Mouse (Mus musculus) limb, embryonic 11.5 days (tissue): ENCODE measurements around the gene Hyal1. TPM values are rescaled to one million over a fixed set of nuclear protein-coding genes. Genes with fewer than 3 reads are reported as not detected.

ENCODE experiments used
- ATAC-seq: fragments of 200-750 bp; cut with Nextera tagmentation; 2 replicates; pipeline ENCODE4 v1.8.0; 2017; ENCODE audit warnings: low read depth; ENCODE audit not compliant: insufficient number of reproducible peaks, low FRiP score, low TSS enrichment
- DNase-seq: peaks from one replicate; pipeline ENCODE4 v3.0.0-alpha.2; 2015; ENCODE audit warnings: low spot score
- H3K27ac ChIP-seq: fragments of 300-500 bp; sonication (generic); replicated peaks from 2 replicates; pipeline ENCODE4 v1.5.1; 2014; ENCODE audit warnings: low read depth, mild to moderate bottlenecking, low read length
- H3K27me3 ChIP-seq: fragments of 300-500 bp; sonication (generic); 2 replicates; pipeline ENCODE4 v1.6.1; 2014; ENCODE audit warnings: mild to moderate bottlenecking, low read length, mixed read lengths; ENCODE audit not compliant: control insufficient read depth, insufficient read depth
- H3K36me3 ChIP-seq: fragments of 300-500 bp; sonication (generic); 2 replicates; pipeline ENCODE4 v1.6.1; 2014; ENCODE audit warnings: mild to moderate bottlenecking, low read length, moderate library complexity, mixed read lengths; ENCODE audit not compliant: control insufficient read depth, insufficient read depth
- H3K4me1 ChIP-seq: fragments of 300-500 bp; sonication (generic); 2 replicates; pipeline ENCODE4 v1.6.1; 2014; ENCODE audit warnings: low read length, mixed read lengths; ENCODE audit not compliant: control insufficient read depth, insufficient read depth
- H3K4me2 ChIP-seq: fragments of 300-500 bp; sonication (generic); 2 replicates; pipeline ENCODE4 v1.6.1; 2014; ENCODE audit warnings: low read depth, mild to moderate bottlenecking, moderate library complexity; ENCODE audit not compliant: severe bottlenecking
- H3K4me3 ChIP-seq: fragments of 300-500 bp; sonication (generic); 2 replicates; pipeline ENCODE4 v1.5.1; 2014; ENCODE audit warnings: low read depth, low read length
- H3K9ac ChIP-seq: fragments of 300-500 bp; sonication (generic); 2 replicates; pipeline ENCODE4 v1.6.1; 2014; ENCODE audit warnings: mild to moderate bottlenecking, low read length
- H3K9me3 ChIP-seq: fragments of 300-500 bp; sonication (generic); 2 replicates; pipeline ENCODE4 v1.6.1; 2016; ENCODE audit warnings: low read length; ENCODE audit not compliant: control insufficient read depth
- WGBS: fragments of 180-500 bp; shearing (Covaris S2); extraction: QIAGEN DNeasy Blood & Tissue Kit; methylation state at CpG from one replicate; pipeline ENCODE4 v1.1.7; 2014; 5-methylcytosine and 5-hydroxymethylcytosine counted together
- polyA plus RNA-seq: library from polyadenylated mRNA; unstranded; fragments of >200 nt; fragmentation: Nextera tagmentation; extraction: Ambion mirVana; gene quantifications from 2 replicates; pipeline ENCODE4 v1.2.1, GENCODE M21; 2014

Hyal1 gene
- polyA plus RNA-seq, 1 experiment from 2014 or later = 8.4 TPM

GRCm38 (mm10) chr9:107617461-107617860, 40.7 kb downstream of the Hyal1 start:
- Histone ChIP-seq H3K27ac (no peak overlapping the region), H3K4me1 (peaks cover 6% of the 10 kb centered on the region), H3K36me3 (peaks cover 33% of the 10 kb centered on the region), H3K4me2 (no peak overlapping the region), H3K4me3 (no peak overlapping the region), H3K9me3 (no peaks in the 10 kb centered on the region), H3K9ac (no peak overlapping the region), H3K27me3 (no peaks in the 10 kb centered on the region)
- WGBS = 89% methylated on average over 2 of the region's 2 CpGs
- no peak for ATAC-seq
- no peak for DNase-seq

DNA sequence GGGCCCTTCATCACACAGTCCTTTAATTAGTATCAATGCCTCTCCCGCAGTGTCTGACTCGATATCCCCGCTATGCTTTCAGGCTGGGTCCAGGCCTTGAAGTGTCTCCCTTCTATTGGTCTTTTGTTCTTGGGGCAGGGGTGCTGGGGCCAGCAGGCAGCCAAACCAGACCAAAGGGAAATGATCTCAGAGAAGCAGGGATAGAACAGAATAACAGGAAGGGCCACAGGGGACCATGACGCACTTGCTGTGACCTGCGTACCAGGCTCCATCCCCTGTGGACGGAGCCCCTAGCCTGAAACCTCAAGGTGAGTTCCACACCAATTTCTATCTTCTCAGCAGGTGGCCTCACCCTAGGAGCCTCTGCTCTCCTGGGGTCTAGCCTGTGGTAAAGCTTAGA, 41.4 kb downstream of the Hyal1 start:
- Histone ChIP-seq H3K9me3 (no peaks in the 10 kb centered on the region), H3K36me3 (peaks cover 33% of the 10 kb centered on the region), H3K27ac (no peak overlapping the region), H3K9ac (no peak overlapping the region), H3K4me1 (peaks cover under 1% of the 10 kb centered on the region), H3K27me3 (no peaks in the 10 kb centered on the region), H3K4me3 (no peak overlapping the region), H3K4me2 (no peak overlapping the region)
- 98% methylated on average over 6 of the region's 6 CpGs for WGBS
- DNase-seq = no peak
- no peak for ATAC-seq

DNA sequence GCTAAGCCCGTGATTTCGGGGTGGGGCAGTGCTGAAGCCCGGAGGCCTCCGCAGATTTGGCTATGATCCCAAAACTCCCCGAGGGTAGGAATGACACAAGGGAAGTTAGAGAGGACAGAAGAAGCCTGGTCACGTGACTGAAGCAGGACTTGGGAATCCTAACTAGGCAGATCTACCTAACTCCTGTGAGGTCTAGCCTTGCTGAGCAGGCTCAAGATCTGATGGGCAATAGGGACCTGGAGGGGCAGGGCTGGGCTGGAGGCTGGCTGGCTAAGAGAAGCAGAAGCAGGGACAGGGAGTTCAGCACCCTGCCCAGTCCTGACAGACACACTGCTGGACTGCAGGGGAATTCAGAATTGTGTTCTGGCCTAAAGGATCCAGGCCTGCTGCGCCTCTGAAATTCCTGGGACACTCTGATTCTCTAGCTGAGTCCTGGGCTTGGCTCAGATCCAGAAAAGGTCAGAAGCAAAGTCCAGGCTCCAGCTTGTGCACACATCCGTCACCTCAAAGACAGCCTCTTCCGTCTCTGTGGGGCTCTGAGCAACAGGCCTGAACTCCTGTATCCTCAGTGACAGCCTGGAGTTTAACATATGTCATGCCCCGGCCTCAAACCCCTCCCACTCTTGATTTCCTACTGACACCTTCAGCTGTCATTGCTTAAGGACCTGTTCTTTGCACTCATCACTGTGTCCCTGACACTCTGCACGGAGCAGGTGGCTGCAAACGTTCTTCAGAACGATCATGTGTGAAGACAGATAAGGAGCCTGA, 42.2 kb downstream of the Hyal1 start:
- 76% methylated on average over 13 of the region's 13 CpGs for WGBS
- Histone ChIP-seq H3K9ac (no peak overlapping the region), H3K4me3 (no peak overlapping the region), H3K4me1 (no peaks in the 10 kb centered on the region), H3K9me3 (no peaks in the 10 kb centered on the region), H3K4me2 (no peak overlapping the region), H3K36me3 (peaks cover 33% of the 10 kb centered on the region), H3K27ac (no peak overlapping the region), H3K27me3 (no peaks in the 10 kb centered on the region)
- no peak for DNase-seq
- ATAC-seq = no peak

- Histone ChIP-seq H3K4me3 (no peak overlapping the region), H3K4me1 (no peaks in the 10 kb centered on the region), H3K27me3 (no peaks in the 10 kb centered on the region), H3K36me3 (peaks cover 30% of the 10 kb centered on the region), H3K9me3 (no peaks in the 10 kb centered on the region), H3K4me2 (no peak overlapping the region), H3K27ac (no peak overlapping the region), H3K9ac (no peak overlapping the region)
- DNase-seq (no peak), ATAC-seq (no peak)
- 82% methylated on average over 13 of the region's 13 CpGs for WGBS
Measured at GRCm38 (mm10) chr9:107619546-107619879, 42.8 kb downstream of the Hyal1 start.

GRCm38 (mm10) chr9:107620954-107621353, 44.2 kb downstream of the Hyal1 start:
- H3K36me3 ChIP-seq = peaks cover 25% of the 10 kb centered on the region; the same call in 1 of the 2 replicates
- no peaks in the 10 kb centered on the region for H3K27me3 ChIP-seq
- no peaks in the 10 kb centered on the region for H3K9me3 ChIP-seq
- ATAC-seq = no peak
- no peaks in the 10 kb centered on the region for H3K4me1 ChIP-seq
- no peak for DNase-seq
- no peak overlapping the region for H3K27ac ChIP-seq
- H3K9ac ChIP-seq = no peak overlapping the region
- no peak overlapping the region for H3K4me3 ChIP-seq
- H3K4me2 ChIP-seq = no peak overlapping the region

GRCm38 (mm10) chr9:107624539-107624938, 47.8 kb downstream of the Hyal1 start:
- Histone ChIP-seq H3K9me3 (no peaks in the 10 kb centered on the region; the same call in 1 of the 2 replicates), H3K36me3 (peaks cover 12% of the 10 kb centered on the region; the same call in 1 of the 2 replicates), H3K27ac (0 out of 2 replicates have a peak overlapping the region, but pooled peaks have one; percentile 36), H3K4me2 (no peak overlapping the region), H3K27me3 (no peaks in the 10 kb centered on the region), H3K9ac (no peak overlapping the region), H3K4me1 (peaks cover 31% of the 10 kb centered on the region), H3K4me3 (no peak overlapping the region)
- DNase-seq = no peak
- no peak for ATAC-seq
- WGBS = 83% methylated on average over 5 of the region's 5 CpGs

GRCm38 (mm10) chr9:107624951-107625350, 48.2 kb downstream of the Hyal1 start:
- Histone ChIP-seq H3K4me2 (no peak overlapping the region), H3K9me3 (no peaks in the 10 kb centered on the region; the same call in 1 of the 2 replicates), H3K4me1 (peaks cover 35% of the 10 kb centered on the region), H3K27ac (0 out of 2 replicates have a peak overlapping the region, but pooled peaks have one; percentile 36), H3K27me3 (no peaks in the 10 kb centered on the region), H3K9ac (no peak overlapping the region), H3K36me3 (peaks cover 8% of the 10 kb centered on the region; the same call in 1 of the 2 replicates), H3K4me3 (no peak overlapping the region)
- DNase-seq = no peak
- WGBS = 95% methylated on average over 3 of the region's 3 CpGs
- no peak for ATAC-seq

DNA sequence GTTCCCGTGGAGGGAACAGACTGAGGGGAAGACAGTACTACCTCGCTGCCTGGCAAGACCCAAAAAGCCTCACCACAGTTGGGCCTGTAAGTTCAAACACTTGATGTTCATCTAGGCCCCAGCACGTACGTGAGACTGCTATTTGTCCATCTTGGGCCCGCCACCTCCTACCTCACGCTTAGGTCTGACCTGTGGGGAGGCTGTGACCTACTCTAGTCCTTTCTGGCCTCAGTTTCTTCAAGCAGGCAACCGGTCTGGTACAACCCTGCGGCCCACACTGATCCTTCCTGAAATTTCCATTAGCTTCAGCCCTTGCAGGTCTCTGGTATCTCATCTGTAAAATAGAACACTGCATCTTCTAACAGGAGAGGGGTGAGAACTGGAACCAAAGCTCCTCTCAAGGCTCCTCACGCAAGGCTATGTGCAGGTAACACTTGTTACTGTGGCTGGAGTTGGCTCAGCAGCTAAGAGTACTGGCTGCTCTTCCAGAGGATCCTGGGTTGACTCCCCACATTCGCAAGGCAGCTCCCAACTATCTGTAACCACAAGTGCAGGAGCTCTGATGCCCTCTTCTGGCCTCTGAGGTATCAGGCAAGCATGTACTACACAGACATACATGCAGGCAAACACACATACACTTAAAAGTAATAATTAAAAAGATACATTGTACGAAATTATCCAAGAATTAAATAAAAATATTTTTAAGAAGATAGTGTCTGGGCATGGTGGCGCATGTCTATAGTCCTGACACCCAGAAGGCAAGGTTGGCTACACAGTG, 48.8 kb downstream of the Hyal1 start:
- H3K4me3 ChIP-seq = no peak overlapping the region
- no peak overlapping the region for H3K4me2 ChIP-seq
- peaks cover 6% of the 10 kb centered on the region; the same call in 1 of the 2 replicates for H3K36me3 ChIP-seq
- no peak for ATAC-seq
- DNase-seq = no peak
- H3K27ac ChIP-seq = no peak overlapping the region
- peaks cover 41% of the 10 kb centered on the region for H3K4me1 ChIP-seq
- no peak overlapping the region for H3K9ac ChIP-seq
- no peaks in the 10 kb centered on the region; the same call in 1 of the 2 replicates for H3K9me3 ChIP-seq
- no peaks in the 10 kb centered on the region for H3K27me3 ChIP-seq
- WGBS = 88% methylated on average over 12 of the region's 12 CpGs
